Mouse (Mus musculus) megakaryocyte, embryonic 14.5 days (primary cell): Measurements from ENCODE around the gene Tpk1. TPM values are rescaled to one million over a fixed set of nuclear protein-coding genes. Genes with fewer than 3 reads are reported as not detected.

Experiments
- H3K27me3 ChIP-seq: replicated peaks from 2 replicates; pipeline ENCODE3; 2012; ENCODE audit warnings: inconsistent platforms
- H3K36me3 ChIP-seq: replicated peaks from 2 replicates; pipeline ENCODE3; 2012; ENCODE audit warnings: low read length, inconsistent platforms, mixed read lengths
- H3K4me1 ChIP-seq: 2 replicates; pipeline ENCODE4 v1.6.1; 2012; ENCODE audit warnings: inconsistent platforms
- H3K4me3 ChIP-seq: replicated peaks from 2 replicates; pipeline ENCODE3; 2012; ENCODE audit warnings: moderate library complexity, mild to moderate bottlenecking, inconsistent platforms
- H3K9me3 ChIP-seq: 2 replicates; pipeline ENCODE4 v1.6.1; 2012; ENCODE audit warnings: inconsistent platforms
- FLI1 ChIP-seq: IDR thresholded peaks from 2 replicates; pipeline ENCODE4 v1.6.1; 2012; ENCODE audit warnings: low read length, inconsistent platforms, mixed read lengths
- GATA1 ChIP-seq: IDR thresholded peaks from 3 replicates; pipeline ENCODE4 v1.6.1; 2012; ENCODE audit warnings: mixed read lengths, low read length, inconsistent platforms, borderline replicate concordance
- polyA plus RNA-seq: library from polyadenylated mRNA; stranded (reverse); fragments of >175 nt; gene quantifications from 2 replicates; pipeline ENCODE4 v1.2.3, GENCODE M21; 2012; ENCODE audit warnings: low replicate concordance; ENCODE audit not compliant: insufficient read depth

The Tpk1 gene
- polyA plus RNA-seq, 1 experiment: not detected

GRCm38 (mm10) chr6:43670939-43671338 lies 4.9 kb upstream of the Tpk1 start:
- TF ChIP-seq FLI1 (no peak), GATA1 (no peak)

DNA sequence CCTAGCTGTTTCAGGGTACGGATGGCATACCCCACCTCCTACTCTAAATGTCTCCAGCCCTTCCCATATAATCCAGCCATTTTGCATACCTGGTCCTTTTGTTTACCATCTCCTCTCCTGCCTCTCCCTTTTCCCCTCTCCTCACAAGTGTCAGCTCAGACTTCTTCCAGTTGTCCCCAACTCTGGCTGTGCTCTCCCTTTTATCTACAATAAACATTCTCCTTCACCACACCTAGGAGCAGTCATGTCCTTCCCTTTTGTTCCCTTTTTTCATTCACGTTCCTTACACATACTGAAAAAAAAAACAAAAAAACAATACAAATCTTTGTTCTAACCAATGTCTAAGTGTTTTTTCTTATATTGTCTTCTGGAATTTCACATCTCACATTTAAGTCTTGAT lies 1.6 kb upstream of the Tpk1 start:
- Histone ChIP-seq H3K36me3 (peaks cover 6% of the 10 kb centered on the region), H3K4me3 (no peak overlapping the region), H3K9me3 (peaks cover 3% of the 10 kb centered on the region; the same call in 1 of the 2 replicates), H3K27me3 (no peaks in the 10 kb centered on the region), H3K4me1 (peaks cover 25% of the 10 kb centered on the region; the same call in 1 of the 2 replicates)
- TF ChIP-seq FLI1 (no peak), GATA1 (no peak)

More at GRCm38 (mm10) chr6:43670939-43671338, 4.9 kb upstream of the Tpk1 start:
- H3K27me3 ChIP-seq: no peaks in the 10 kb centered on the region
- H3K4me3 ChIP-seq: no peak overlapping the region
- no peaks in the 10 kb centered on the region for H3K36me3 ChIP-seq
- peaks cover 3% of the 10 kb centered on the region; the same call in 1 of the 2 replicates for H3K9me3 ChIP-seq
- peaks cover 24% of the 10 kb centered on the region for H3K4me1 ChIP-seq

DNA sequence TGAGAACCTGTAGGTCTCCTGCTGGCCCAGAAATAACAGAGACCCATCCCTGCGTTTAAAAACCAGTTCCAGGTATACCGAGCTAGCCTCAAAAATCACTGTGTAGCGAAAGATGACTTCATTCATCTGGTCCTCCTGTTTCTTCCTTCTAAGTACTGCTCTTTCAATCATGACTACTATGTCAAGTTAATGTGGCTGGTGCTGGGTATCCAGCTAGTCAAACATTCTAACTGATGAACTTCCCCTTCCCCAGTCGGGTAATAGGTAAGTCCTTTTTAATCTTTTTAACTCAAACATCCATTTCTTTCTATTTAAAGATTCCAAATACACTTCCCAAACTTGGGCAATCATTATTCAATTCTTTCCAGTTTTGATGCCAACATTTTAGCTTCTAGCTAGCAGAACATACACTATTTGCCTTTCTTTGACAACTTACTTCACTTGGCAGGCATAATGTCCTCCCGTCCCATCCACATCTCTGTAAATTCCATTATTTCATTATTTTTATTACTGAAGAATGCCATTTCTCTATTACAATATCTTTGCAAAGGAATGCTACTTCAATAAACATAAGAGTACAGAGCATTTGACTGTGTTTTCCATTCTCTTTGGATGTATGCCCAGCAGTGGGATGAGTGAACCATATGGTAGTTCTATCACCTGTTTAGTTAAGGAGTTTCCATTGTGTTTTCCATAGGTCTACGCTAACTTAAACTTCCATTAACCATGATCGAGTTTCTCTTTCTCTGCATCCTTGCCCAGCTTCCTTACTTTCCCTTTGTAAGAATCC lies 728 bp upstream of the Tpk1 start:
- TF ChIP-seq GATA1 (no peak), FLI1 (no peak)
- peak overlapping the region; percentile 96 for H3K4me3 ChIP-seq
- peaks cover 29% of the 10 kb centered on the region; the same call in 1 of the 2 replicates for H3K4me1 ChIP-seq

DNA sequence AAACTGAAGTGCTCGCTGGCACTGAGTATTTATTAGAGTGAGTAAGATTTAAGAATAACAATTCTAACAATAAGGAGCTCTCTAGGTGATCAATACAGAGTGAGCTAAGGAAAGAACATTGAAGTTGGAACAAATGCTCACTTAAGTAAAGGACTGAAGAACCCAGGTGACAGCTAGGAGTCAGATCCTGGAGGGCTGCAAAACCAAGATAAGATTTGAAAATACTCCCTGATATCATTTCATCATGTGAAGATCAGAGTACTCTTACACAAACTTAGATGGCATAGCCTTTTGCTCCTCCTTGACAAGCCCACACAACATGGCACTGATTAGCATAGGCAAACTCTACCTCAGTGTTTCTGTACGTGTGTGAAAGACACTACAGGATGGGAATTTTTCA lies 4.3 kb downstream of the Tpk1 start:
- Histone ChIP-seq H3K4me3 (no peak overlapping the region), H3K9me3 (no peaks in the 10 kb centered on the region), H3K27me3 (no peaks in the 10 kb centered on the region), H3K4me1 (peaks cover 22% of the 10 kb centered on the region; the same call in 1 of the 2 replicates), H3K36me3 (peaks cover 31% of the 10 kb centered on the region)
- no peak for TF ChIP-seq GATA1
- no peak for TF ChIP-seq FLI1

More for the DNA sequence above, 728 bp upstream of the Tpk1 start:
- peaks cover 10% of the 10 kb centered on the region for H3K36me3 ChIP-seq
- H3K27me3 ChIP-seq: no peaks in the 10 kb centered on the region
- H3K9me3 ChIP-seq: peaks cover 3% of the 10 kb centered on the region; the same call in 1 of the 2 replicates

DNA sequence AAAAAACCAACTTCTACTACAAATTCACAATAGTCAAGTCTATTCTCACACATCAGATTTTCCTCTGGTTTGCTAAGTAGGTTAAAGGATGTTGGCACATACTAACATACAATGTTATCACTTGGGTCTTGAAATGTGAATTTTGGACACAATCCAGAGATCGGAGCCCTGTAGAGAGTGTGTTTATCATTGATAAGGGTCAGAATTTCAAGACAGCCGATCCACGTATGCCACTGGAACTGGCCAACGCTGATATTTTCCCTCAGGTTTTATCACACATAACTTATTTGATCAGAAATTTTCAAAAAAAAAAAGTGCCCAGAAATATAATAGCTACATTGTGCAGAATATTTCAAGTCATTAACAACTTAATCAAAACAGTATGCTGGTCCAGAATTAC lies 7.8 kb downstream of the Tpk1 start:
- peaks cover 35% of the 10 kb centered on the region for H3K36me3 ChIP-seq
- no peak for TF ChIP-seq FLI1
- no peak for TF ChIP-seq GATA1
- H3K4me1 ChIP-seq: peaks cover 23% of the 10 kb centered on the region
- H3K9me3 ChIP-seq: no peaks in the 10 kb centered on the region
- no peak overlapping the region for H3K4me3 ChIP-seq
- no peaks in the 10 kb centered on the region for H3K27me3 ChIP-seq

DNA sequence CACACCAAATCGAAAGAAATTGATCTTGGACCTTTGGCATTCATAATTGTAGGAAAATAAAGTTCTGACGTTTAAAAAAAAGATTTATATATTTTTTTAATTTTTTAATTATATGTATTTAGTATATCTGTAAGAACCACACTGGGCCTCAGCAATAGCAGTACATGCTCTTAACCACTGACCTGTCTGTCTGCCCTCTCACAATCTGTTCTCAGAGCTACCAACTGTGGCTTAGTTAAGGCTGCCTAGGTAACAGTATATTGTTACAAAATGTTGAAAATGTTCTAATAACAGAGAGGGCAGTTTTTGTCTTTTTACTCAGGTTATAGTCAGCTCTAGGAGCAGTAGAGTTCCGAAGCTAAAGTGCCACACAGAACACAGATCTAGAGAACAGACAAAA lies 8.2 kb downstream of the Tpk1 start:
- Histone ChIP-seq H3K36me3 (peaks cover 31% of the 10 kb centered on the region), H3K27me3 (no peaks in the 10 kb centered on the region), H3K4me1 (peaks cover 23% of the 10 kb centered on the region), H3K4me3 (no peak overlapping the region), H3K9me3 (no peaks in the 10 kb centered on the region)
- TF ChIP-seq FLI1 (no peak), GATA1 (no peak)

- Histone ChIP-seq H3K4me3 (no peak overlapping the region), H3K27me3 (no peaks in the 10 kb centered on the region), H3K9me3 (no peaks in the 10 kb centered on the region), H3K4me1 (peaks cover 17% of the 10 kb centered on the region), H3K36me3 (peaks cover 11% of the 10 kb centered on the region)
- no peak for TF ChIP-seq GATA1
- no peak for TF ChIP-seq FLI1
Measured at GRCm38 (mm10) chr6:43654876-43655456, 11.1 kb downstream of the Tpk1 start.

DNA sequence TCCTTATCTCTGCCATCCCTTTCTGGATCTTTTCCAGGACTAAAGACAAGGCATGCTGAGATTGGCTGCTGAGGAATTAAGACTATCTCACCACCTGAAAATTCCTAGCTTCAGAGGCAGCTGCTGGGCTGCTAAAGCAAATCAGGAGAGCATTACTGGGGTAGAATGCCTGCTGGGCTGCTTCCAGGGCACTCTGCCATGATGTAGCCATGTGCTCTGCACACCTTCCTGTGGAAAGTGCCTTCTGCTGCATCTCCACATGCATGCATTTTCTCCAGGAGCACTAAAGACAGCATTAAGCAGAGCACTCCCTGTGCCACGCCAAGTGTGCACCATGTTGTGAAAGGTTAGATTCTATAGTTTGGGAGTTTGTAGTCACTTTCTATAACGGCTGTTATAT lies 16.6 kb downstream of the Tpk1 start:
- H3K27me3 ChIP-seq: no peaks in the 10 kb centered on the region
- H3K9me3 ChIP-seq: peaks cover 4% of the 10 kb centered on the region; the same call in 1 of the 2 replicates
- H3K36me3 ChIP-seq: peaks cover 13% of the 10 kb centered on the region
- TF ChIP-seq GATA1 (no peak), FLI1 (no peak)
- peaks cover 28% of the 10 kb centered on the region for H3K4me1 ChIP-seq
- no peak overlapping the region for H3K4me3 ChIP-seq

DNA sequence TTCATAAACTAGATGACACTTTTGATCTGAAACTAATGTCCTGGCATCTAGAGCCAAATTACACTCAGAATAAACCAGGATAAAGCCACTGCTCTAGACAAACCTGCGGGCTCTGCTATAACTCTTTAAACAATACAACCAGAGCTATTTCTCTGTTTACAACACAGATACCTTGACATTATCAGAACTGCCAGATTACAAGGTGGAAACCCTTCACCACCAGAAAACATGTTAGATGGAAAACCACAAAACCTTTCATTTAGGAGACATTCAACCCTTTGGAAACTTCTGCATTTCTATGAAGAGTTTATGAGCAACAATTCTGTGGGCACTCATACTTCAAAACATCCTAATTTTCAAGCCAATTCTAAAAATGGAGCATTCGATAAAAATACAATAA lies 20.4 kb downstream of the Tpk1 start:
- H3K4me3 ChIP-seq: no peak overlapping the region
- TF ChIP-seq FLI1 (no peak), GATA1 (no peak)
- H3K4me1 ChIP-seq: peaks cover 54% of the 10 kb centered on the region
- H3K27me3 ChIP-seq: no peaks in the 10 kb centered on the region
- H3K9me3 ChIP-seq: peaks cover 4% of the 10 kb centered on the region; the same call in 1 of the 2 replicates
- peaks cover 10% of the 10 kb centered on the region for H3K36me3 ChIP-seq

DNA sequence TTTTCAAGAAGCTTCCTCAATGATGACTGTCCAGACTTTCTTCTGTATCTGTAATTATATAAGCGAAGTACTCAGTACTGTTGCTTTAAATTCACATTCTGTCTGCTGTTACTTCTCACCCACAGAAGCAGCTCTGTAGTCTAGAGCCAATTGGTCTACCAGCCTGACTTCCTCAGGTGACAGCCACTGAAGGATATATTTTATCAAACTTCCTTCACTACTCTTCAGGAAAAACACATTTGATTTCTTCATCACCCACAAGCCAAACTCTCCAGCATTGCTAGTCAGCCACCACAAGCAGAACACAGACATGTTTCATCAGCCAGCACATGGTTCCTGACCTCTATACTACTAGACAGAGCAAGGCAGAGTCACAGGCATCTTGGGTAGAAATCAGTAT lies 21.0 kb downstream of the Tpk1 start:
- H3K36me3 ChIP-seq: peaks cover 10% of the 10 kb centered on the region
- H3K4me1 ChIP-seq: peaks cover 60% of the 10 kb centered on the region
- H3K9me3 ChIP-seq: peaks cover 4% of the 10 kb centered on the region; the same call in 1 of the 2 replicates
- peak overlapping the region; percentile 30 for H3K4me3 ChIP-seq
- no peak for TF ChIP-seq FLI1
- no peak for TF ChIP-seq GATA1
- no peaks in the 10 kb centered on the region for H3K27me3 ChIP-seq
